Mouse (Mus musculus) neural tube, embryonic 11.5 days (tissue): ENCODE measurements around the gene Catip. TPM values are rescaled to one million over a fixed set of nuclear protein-coding genes. Genes with fewer than 3 reads are reported as not detected.

ENCODE experiments used
- ATAC-seq: fragments of 200-750 bp; cut with Nextera tagmentation; 2 replicates; pipeline ENCODE4 v1.8.0; 2017; ENCODE audit warnings: moderate number of reproducible peaks, mild to moderate bottlenecking, moderate TSS enrichment, moderate library complexity; ENCODE audit not compliant: insufficient read depth, low FRiP score, low TSS enrichment
- DNase-seq: peaks from one replicate; pipeline ENCODE4 v3.0.0-alpha.2; 2015; ENCODE audit warnings: low spot score
- H3K27ac ChIP-seq: fragments of 300-500 bp; sonication (generic); 2 replicates; pipeline ENCODE4 v1.5.1; 2014; ENCODE audit warnings: low read depth, mild to moderate bottlenecking, low read length
- H3K27me3 ChIP-seq: fragments of 300-500 bp; sonication (generic); 2 replicates; pipeline ENCODE4 v1.6.1; 2014; ENCODE audit warnings: mild to moderate bottlenecking, low read length, mixed read lengths; ENCODE audit not compliant: control insufficient read depth, insufficient read depth
- H3K36me3 ChIP-seq: fragments of 300-500 bp; sonication (generic); 2 replicates; pipeline ENCODE4 v1.6.1; 2014; ENCODE audit warnings: mild to moderate bottlenecking, low read length, moderate library complexity, mixed read lengths; ENCODE audit not compliant: control insufficient read depth, insufficient read depth
- H3K4me1 ChIP-seq: fragments of 300-500 bp; sonication (generic); 2 replicates; pipeline ENCODE4 v1.6.1; 2014; ENCODE audit warnings: low read length, mixed read lengths; ENCODE audit not compliant: control insufficient read depth, insufficient read depth
- H3K4me2 ChIP-seq: fragments of 300-500 bp; sonication (generic); 2 replicates; pipeline ENCODE4 v1.6.1; 2014; ENCODE audit warnings: low read depth, mild to moderate bottlenecking, moderate library complexity
- H3K4me3 ChIP-seq: fragments of 300-500 bp; sonication (generic); 2 replicates; pipeline ENCODE4 v1.5.1; 2014; ENCODE audit warnings: low read depth, low read length
- H3K9ac ChIP-seq: fragments of 300-500 bp; sonication (generic); 2 replicates; pipeline ENCODE4 v1.6.1; 2014; ENCODE audit warnings: mild to moderate bottlenecking, low read length
- H3K9me3 ChIP-seq: fragments of 300-500 bp; sonication (generic); 2 replicates; pipeline ENCODE4 v1.6.1; 2016; ENCODE audit warnings: low read length; ENCODE audit not compliant: control insufficient read depth
- WGBS: fragments of 180-500 bp; shearing (Covaris S2); extraction: QIAGEN DNeasy Blood & Tissue Kit; methylation state at CpG from one replicate; pipeline ENCODE4 v1.1.7; 2014; 5-methylcytosine and 5-hydroxymethylcytosine counted together
- microRNA counts: library from miRNA; unstranded; fragments of <30 nt; microRNA quantifications from one replicate; lab custom pipeline; 2015
- microRNA-seq: library from miRNA; unstranded; fragments of <30 nt; microRNA quantifications from one replicate; pipeline ENCODE4, GENCODE M21; 2016
- polyA plus RNA-seq: library from polyadenylated mRNA; unstranded; fragments of >200 nt; fragmentation: Nextera tagmentation; extraction: Ambion mirVana; gene quantifications from 2 replicates; pipeline ENCODE4 v1.2.1, GENCODE M21; 2014

Catip gene
- polyA plus RNA-seq, 1 experiment from 2014 or later, result 0.20 TPM

DNA sequence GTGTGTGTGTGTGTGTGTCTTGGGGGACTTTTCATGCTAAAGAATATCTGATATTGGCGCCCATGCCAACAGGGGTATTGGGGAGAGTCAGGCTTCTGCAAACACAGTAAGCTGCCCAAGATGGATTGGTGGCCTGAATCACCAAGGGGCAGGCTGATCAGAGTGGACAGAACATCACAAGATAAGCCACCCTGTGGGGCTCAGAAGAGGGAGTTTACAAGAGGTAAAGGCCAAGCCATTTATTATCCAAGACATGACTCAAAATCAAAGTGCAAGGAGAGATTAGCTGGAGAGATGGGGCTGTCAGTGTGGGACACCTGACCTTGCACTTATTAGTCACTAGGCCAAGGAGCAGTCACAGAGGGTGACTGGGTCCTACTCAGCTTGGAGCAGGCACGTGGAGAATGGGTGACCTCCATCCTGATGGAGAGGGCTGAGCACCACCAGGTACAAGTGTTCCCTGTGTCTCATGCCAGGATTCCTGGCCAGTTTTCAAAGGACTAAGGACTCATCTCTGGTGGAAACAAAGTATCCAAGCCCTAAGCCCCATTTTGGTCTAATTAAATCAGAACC is 49.9 kb downstream of the Catip start:
- Histone ChIP-seq H3K4me3 (no peak overlapping the region), H3K9ac (no peak overlapping the region), H3K4me2 (no peak overlapping the region), H3K4me1 (no peaks in the 10 kb centered on the region), H3K27me3 (no peaks in the 10 kb centered on the region), H3K36me3 (no peaks in the 10 kb centered on the region), H3K9me3 (no peaks in the 10 kb centered on the region), H3K27ac (no peak overlapping the region)
- ATAC-seq, result no peak
- DNase-seq, result no peak
- WGBS, result 63% methylated on average over 2 of the region's 2 CpGs

DNA sequence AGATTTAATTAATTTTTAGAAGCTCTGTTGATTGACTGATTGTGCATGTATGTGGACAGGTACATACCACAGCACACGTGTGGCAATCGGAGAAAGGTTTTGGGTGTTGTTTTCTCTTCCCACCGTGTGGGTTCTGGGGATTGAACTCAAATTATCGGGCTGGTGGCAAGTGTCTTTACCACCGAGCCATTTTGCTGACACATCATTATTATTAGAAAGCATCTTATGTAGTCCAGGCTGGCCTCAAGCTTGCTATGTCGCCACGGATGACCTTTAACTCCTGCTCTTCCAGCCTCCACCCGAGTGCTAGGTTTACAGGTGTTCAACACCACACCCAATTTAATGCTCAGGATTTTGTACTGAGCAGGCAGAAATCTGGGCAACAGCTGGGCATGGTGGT is 50.8 kb downstream of the Catip start:
- Histone ChIP-seq H3K36me3 (no peaks in the 10 kb centered on the region), H3K4me2 (no peak overlapping the region), H3K9me3 (no peaks in the 10 kb centered on the region), H3K27me3 (no peaks in the 10 kb centered on the region), H3K9ac (no peak overlapping the region), H3K4me1 (no peaks in the 10 kb centered on the region), H3K4me3 (no peak overlapping the region), H3K27ac (no peak overlapping the region)
- 84% methylated on average over 8 of the region's 8 CpGs for WGBS
- DNase-seq, result no peak
- no peak for ATAC-seq

DNA sequence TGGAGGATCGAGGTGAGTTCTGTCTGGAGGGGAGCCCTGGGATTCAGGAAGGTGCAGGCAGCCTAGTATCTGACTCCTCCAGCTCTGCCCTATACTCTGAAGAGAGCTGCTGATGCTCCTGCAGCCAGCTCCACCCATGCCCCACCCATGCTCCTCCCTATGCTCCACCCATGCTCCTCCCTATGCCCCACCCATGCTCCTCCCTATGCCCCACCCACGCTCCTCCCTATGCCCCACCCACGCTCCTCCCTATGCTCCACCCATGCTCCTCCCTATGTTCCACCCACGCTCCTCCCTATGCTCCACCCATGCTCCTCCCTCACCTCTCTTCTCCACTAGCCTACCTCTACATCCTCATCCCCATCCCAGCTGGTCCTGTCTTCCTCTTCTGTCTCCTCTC is 53.2 kb downstream of the Catip start:
- DNase-seq, result no peak
- 31% methylated on average over 4 of the region's 4 CpGs for WGBS
- Histone ChIP-seq H3K27ac (no peak overlapping the region), H3K4me3 (no peak overlapping the region), H3K36me3 (no peaks in the 10 kb centered on the region), H3K27me3 (no peaks in the 10 kb centered on the region), H3K4me2 (no peak overlapping the region), H3K4me1 (no peaks in the 10 kb centered on the region), H3K9me3 (no peaks in the 10 kb centered on the region), H3K9ac (no peak overlapping the region)
- no peak for ATAC-seq

MicroRNAs within 50 kb of the gene (microRNA counts, 519-probe panel; counts per million panel counts)
- microRNA mmu-miR-26b (lab: Ali Mortazavi, UCI), result 3,862 counts per million, percentile 73 among the panel's probes with 10 or more counts

Small RNAs within 50 kb of the gene (microRNA-seq; reads per million reads assigned to microRNA genes)
- 11,682 reads per million, percentile 97 among the genes with 10 or more reads in this experiment for gene Mir26b

Other genes starting within 250 kb of the Catip start
- gene Tns1, start 237.7 kb upstream of the Catip start, polyA plus RNA-seq, result 17.9 and 19.9 TPM in 2 replicates
- 0.38 and 0.78 TPM in 2 replicates for gene Rufy4, start 236.6 kb upstream of the Catip start, polyA plus RNA-seq
- gene Cxcr2, start 208.1 kb upstream of the Catip start, polyA plus RNA-seq, result 0.24 TPM in 1 of 2 replicates, not detected in the other
- not detected in 2 replicates for gene Cxcr1, start 167.5 kb upstream of the Catip start, polyA plus RNA-seq
- 308 and 318 TPM in 2 replicates for gene Arpc2, start 126.0 kb upstream of the Catip start, polyA plus RNA-seq
- 0.21 and 0.38 TPM in 2 replicates for gene Gpbar1, start 83.6 kb upstream of the Catip start, polyA plus RNA-seq
- gene Aamp, start 77.4 kb upstream of the Catip start, polyA plus RNA-seq, result 195 and 215 TPM in 2 replicates
- gene Pnkd, start 77.2 kb upstream of the Catip start, polyA plus RNA-seq, result 104 and 107 TPM in 2 replicates
- gene Tmbim1, start 56.5 kb upstream of the Catip start, polyA plus RNA-seq, result 8.3 and 8.5 TPM in 2 replicates
- gene Slc11a1, start 13.1 kb downstream of the Catip start, polyA plus RNA-seq, result 1.9 and 2.3 TPM in 2 replicates
- gene Ctdsp1, start 29.4 kb downstream of the Catip start, polyA plus RNA-seq, result 41.5 and 43.5 TPM in 2 replicates
- gene Vil1, start 47.3 kb downstream of the Catip start, polyA plus RNA-seq, result 0.09 and 0.15 TPM in 2 replicates
- gene Cnot9, start 143.9 kb downstream of the Catip start, polyA plus RNA-seq, result 90.2 and 90.5 TPM in 2 replicates
- gene Plcd4, start 180.8 kb downstream of the Catip start, polyA plus RNA-seq, result 0.72 and 1.3 TPM in 2 replicates
- gene Usp37, start 182.2 kb downstream of the Catip start, polyA plus RNA-seq, result 40.4 and 42.6 TPM in 2 replicates
- gene Zfp142, start 226.1 kb downstream of the Catip start, polyA plus RNA-seq, result 9.7 and 10.2 TPM in 2 replicates
- 20.3 and 21.2 TPM in 2 replicates for gene Bcs1l, start 226.2 kb downstream of the Catip start, polyA plus RNA-seq
- 9.0 and 9.4 TPM in 2 replicates for gene Rnf25, start 239.3 kb downstream of the Catip start, polyA plus RNA-seq
- 17.2 and 23.3 TPM in 2 replicates for gene Stk36, start 239.3 kb downstream of the Catip start, polyA plus RNA-seq